Mouse (Mus musculus): Measurements from ENCODE around the gene Ptar1.

- no peak for TF ChIP-seq CTCF (IDR thresholded peaks at IDR 0.05; ENCODE audit: extremely low read depth, insufficient read depth, low read length)
- TF ChIP-seq POLR2A (IDR thresholded peaks at IDR 0.05; ENCODE audit: extremely low read depth, insufficient read depth, low read length) = no peak
These were observed 7.1 kb downstream of the Ptar1 start for GRCm38 (mm10) chr19:23694344-23694743.

Data from cortical plate, adult 2 months (tissue).